Mouse (Mus musculus) left cerebral cortex, postnatal 4 days (tissue): Measurements from ENCODE around the gene Tlx1. TPM values are rescaled to one million over a fixed set of nuclear protein-coding genes. Genes with fewer than 3 reads are reported as not detected.

Experiments used
- total RNA-seq, 2 experiments: library from RNA; stranded (reverse); gene quantifications; 2 replicates each; pipeline ENCODE4 v1.2.3; 2021

Tlx1 gene
- total RNA-seq, 2 experiments from 2014 or later = not detected

Other genes with a start within 250 kb of the Tlx1 start
- gene Slf2, start 219.5 kb upstream of the Tlx1 start, total RNA-seq = 10 to 100 TPM; 44.7 to 46.6 TPM
- 100 to 1,000 TPM; 116 to 123 TPM for gene Sema4g, start 161.6 kb upstream of the Tlx1 start, total RNA-seq
- gene Twnk, start 145.0 kb upstream of the Tlx1 start, total RNA-seq = 10 to 100 TPM; 16.0 to 17.3 TPM
- 10 to 100 TPM; 41.3 to 41.6 TPM for gene Mrpl43, start 144.2 kb upstream of the Tlx1 start, total RNA-seq
- 10 to 100 TPM; 30.2 to 35.1 TPM for gene Lzts2, start 136.3 kb upstream of the Tlx1 start, total RNA-seq
- 1 to 10 TPM; 8.0 to 8.2 TPM for gene Pdzd7, start 105.0 kb upstream of the Tlx1 start, total RNA-seq
- 100 to 1,000 TPM; 108 to 128 TPM for gene Sfxn3, start 103.2 kb upstream of the Tlx1 start, total RNA-seq
- 1 to 10 TPM in 1 of 2 experiments, under 1 TPM in 1; 0.70 to 1.8 TPM for gene Kazald1, start 75.4 kb upstream of the Tlx1 start, total RNA-seq
- gene Lbx1, start 85.1 kb downstream of the Tlx1 start, total RNA-seq = not detected
- gene Btrc, start 213.1 kb downstream of the Tlx1 start, total RNA-seq = 10 to 100 TPM; 74.0 to 80.0 TPM